Mouse (Mus musculus) forebrain, embryonic 14.5 days (tissue): ENCODE results near the gene Znhit6. TPM values are rescaled to one million over a fixed set of nuclear protein-coding genes. Genes with fewer than 3 reads are reported as not detected.

Experiments
- ATAC-seq: fragments of 200-750 bp; cut with Nextera tagmentation; 2 replicates; pipeline ENCODE4 v1.8.0; 2017; ENCODE audit warnings: mild to moderate bottlenecking, moderate library complexity
- DNase-seq: peaks from one replicate; pipeline ENCODE4 v3.0.0-alpha.2; 2015; ENCODE audit warnings: low spot score
- H3K27ac ChIP-seq: fragments of 300-500 bp; sonication (generic); 2 replicates; pipeline ENCODE4 v1.5.1; 2014; ENCODE audit warnings: low read depth, mild to moderate bottlenecking, control low read depth, low read length, moderate library complexity
- H3K27me3 ChIP-seq: fragments of 300-500 bp; sonication (generic); replicated peaks from 2 replicates; pipeline ENCODE4 v1.6.1; 2014; ENCODE audit warnings: low read length, control low read depth, mixed read lengths; ENCODE audit not compliant: control insufficient read depth, insufficient read depth
- H3K36me3 ChIP-seq: fragments of 300-500 bp; sonication (generic); 2 replicates; pipeline ENCODE4 v1.6.1; 2014; ENCODE audit warnings: low read length, control low read depth; ENCODE audit not compliant: control insufficient read depth, insufficient read depth
- H3K4me1 ChIP-seq: fragments of 300-500 bp; sonication (generic); 2 replicates; pipeline ENCODE4 v1.6.1; 2014; ENCODE audit warnings: antibody characterized with exemption, low read length, control low read depth; ENCODE audit not compliant: control insufficient read depth, insufficient read depth
- H3K4me2 ChIP-seq: fragments of 300-500 bp; sonication (generic); 2 replicates; pipeline ENCODE4 v1.6.1; 2014; ENCODE audit warnings: mild to moderate bottlenecking, control low read depth, low read length
- H3K4me3 ChIP-seq: fragments of 300-500 bp; sonication (generic); 2 replicates; pipeline ENCODE4 v1.5.1; 2014; ENCODE audit warnings: low read depth, low read length, control low read depth
- H3K9ac ChIP-seq: fragments of 300-500 bp; sonication (generic); 2 replicates; pipeline ENCODE4 v1.6.1; 2014; ENCODE audit warnings: mild to moderate bottlenecking, low read length, control low read depth, moderate library complexity
- H3K9me3 ChIP-seq: fragments of 300-500 bp; sonication (generic); replicated peaks from 2 replicates; pipeline ENCODE4 v1.6.1; 2016; ENCODE audit warnings: low read length, control low read depth, mixed read lengths; ENCODE audit not compliant: control insufficient read depth
- WGBS: fragments of 180-500 bp; shearing (Covaris S2); extraction: QIAGEN DNeasy Blood & Tissue Kit; methylation state at CpG from one replicate; pipeline ENCODE4 v1.1.7; 2014; 5-methylcytosine and 5-hydroxymethylcytosine counted together
- polyA plus RNA-seq: library from polyadenylated mRNA; unstranded; fragments of >200 nt; fragmentation: Nextera tagmentation; extraction: Ambion mirVana; gene quantifications from 2 replicates; pipeline ENCODE4 v1.2.1, GENCODE M21; 2014

The Znhit6 gene
- polyA plus RNA-seq, 1 experiment from 2014 or later: 28.0 TPM

DNA sequence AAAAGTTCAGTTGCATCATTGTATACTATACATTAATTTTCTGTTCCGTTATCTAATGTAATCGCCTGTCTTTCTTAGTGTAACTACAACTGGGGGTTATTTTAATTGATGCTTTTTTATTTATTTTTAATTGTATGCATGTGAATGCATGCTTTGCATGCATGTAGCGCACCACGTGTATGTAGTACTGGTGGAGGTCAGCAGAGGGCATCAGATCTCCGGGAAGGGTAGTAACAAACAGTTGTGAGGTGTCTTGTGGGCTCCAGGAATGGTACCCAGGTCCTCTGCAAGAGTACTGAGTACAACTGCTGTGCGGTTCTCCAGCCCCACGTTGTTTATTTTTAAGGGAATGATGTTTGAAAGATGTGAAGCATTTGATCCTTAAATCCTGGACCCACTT, 23.1 kb downstream of the Znhit6 start:
- no peaks in the 10 kb centered on the region for H3K27me3 ChIP-seq
- no peak for ATAC-seq
- no peak for DNase-seq
- peaks cover 63% of the 10 kb centered on the region for H3K36me3 ChIP-seq
- 96% methylated on average over 7 of the region's 7 CpGs for WGBS
- no peaks in the 10 kb centered on the region for H3K9me3 ChIP-seq
- no peak overlapping the region for H3K27ac ChIP-seq
- no peaks in the 10 kb centered on the region for H3K4me1 ChIP-seq
- H3K9ac ChIP-seq: no peak overlapping the region
- H3K4me3 ChIP-seq: no peak overlapping the region
- H3K4me2 ChIP-seq: no peak overlapping the region

DNA sequence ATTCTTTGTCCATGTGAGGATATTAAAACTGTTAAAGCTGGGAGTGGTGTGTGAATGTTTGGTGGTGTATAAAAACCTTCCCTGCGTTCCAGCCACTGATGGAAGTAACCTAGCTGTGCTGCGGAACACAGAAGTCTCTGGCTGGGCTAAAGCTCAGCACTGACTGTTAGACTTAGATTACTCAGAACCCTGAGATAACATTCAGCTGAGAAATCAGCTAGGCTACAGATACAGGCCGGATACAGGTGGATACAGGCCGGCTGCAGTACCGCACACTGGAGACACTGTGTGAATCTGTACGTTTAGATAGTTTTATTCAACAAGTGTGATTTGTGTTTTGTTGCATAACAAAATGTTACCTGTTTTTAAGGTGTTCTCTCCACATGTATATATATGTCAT, 24.8 kb downstream of the Znhit6 start:
- Histone ChIP-seq H3K36me3 (peaks cover 60% of the 10 kb centered on the region), H3K4me2 (no peak overlapping the region), H3K4me1 (no peaks in the 10 kb centered on the region), H3K4me3 (no peak overlapping the region), H3K9me3 (no peaks in the 10 kb centered on the region), H3K9ac (no peak overlapping the region), H3K27me3 (no peaks in the 10 kb centered on the region), H3K27ac (no peak overlapping the region)
- ATAC-seq: no peak
- WGBS: 95% methylated on average over 6 of the region's 6 CpGs
- DNase-seq: no peak

DNA sequence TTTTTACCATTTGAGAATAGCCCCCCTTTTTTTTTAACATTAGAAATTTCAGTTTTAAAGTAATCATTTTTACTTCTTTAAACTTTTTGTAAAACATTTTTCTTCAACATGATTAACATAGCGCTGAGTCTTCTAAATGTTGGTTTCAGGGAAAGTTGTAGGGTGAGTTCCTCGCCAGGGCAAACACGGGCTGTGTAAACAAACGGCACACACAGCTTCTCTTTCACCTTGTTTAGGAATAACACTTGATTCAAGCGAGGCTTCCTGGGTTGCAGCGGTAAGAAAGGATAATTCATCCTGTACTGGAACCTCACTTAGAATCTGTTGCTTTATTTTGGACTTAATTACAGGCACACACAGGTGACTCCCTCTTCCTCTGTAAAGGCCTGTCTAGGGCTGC, 25.3 kb downstream of the Znhit6 start:
- no peak for DNase-seq
- no peaks in the 10 kb centered on the region for H3K4me1 ChIP-seq
- H3K36me3 ChIP-seq: peaks cover 59% of the 10 kb centered on the region; the same call in 1 of the 2 replicates
- no peak overlapping the region for H3K9ac ChIP-seq
- WGBS: 89% methylated on average over 6 of the region's 6 CpGs
- H3K27me3 ChIP-seq: no peaks in the 10 kb centered on the region
- H3K27ac ChIP-seq: no peak overlapping the region
- ATAC-seq: no peak
- no peaks in the 10 kb centered on the region for H3K9me3 ChIP-seq
- H3K4me3 ChIP-seq: no peak overlapping the region
- H3K4me2 ChIP-seq: no peak overlapping the region

DNA sequence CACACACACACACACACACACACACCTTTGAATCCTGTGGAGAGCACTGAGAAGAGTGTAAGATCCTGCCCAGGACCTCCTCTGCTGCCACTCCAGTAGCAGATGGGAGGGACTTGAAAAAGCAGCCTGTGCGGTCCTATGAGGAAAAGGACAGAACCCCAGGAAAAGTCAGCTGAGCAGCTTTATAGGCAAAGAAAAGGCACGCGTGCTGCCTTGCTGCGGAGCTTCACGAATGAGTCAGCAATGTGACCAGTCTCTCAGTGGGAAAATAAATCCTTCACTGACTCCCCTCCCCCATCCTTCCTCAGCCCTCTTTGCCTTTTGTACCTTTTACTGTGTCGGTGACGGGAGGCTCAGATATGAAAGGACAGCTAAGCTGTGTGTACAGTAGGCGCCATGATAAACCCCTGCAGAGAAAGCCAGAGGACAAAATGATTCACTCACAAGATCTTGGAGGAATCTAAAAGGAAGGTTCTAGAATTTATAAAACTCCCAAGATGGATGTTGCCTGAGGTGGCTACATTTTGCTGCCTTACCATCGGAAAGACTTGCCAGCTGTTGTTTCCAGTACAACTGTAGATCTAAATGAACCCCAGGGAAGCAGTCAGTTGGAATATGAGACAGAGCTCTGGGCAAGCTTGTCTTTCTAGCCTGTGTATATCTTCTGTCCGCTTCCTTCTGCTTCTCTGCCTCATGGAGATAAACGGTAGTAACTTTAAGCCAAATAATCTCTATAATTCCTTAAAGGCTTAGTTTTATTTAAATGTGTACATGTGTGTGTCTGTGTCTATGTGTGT, 26.6 kb downstream of the Znhit6 start:
- ATAC-seq (peak; percentile 29; the same call in 1 of the 2 replicates), DNase-seq (peak; percentile 23)
- Histone ChIP-seq H3K4me2 (no peak overlapping the region), H3K4me1 (no peaks in the 10 kb centered on the region), H3K36me3 (peaks cover 67% of the 10 kb centered on the region), H3K27ac (no peak overlapping the region), H3K27me3 (no peaks in the 10 kb centered on the region), H3K9ac (no peak overlapping the region), H3K9me3 (no peaks in the 10 kb centered on the region), H3K4me3 (no peak overlapping the region)
- WGBS: 74% methylated on average over 11 of the region's 11 CpGs

DNA sequence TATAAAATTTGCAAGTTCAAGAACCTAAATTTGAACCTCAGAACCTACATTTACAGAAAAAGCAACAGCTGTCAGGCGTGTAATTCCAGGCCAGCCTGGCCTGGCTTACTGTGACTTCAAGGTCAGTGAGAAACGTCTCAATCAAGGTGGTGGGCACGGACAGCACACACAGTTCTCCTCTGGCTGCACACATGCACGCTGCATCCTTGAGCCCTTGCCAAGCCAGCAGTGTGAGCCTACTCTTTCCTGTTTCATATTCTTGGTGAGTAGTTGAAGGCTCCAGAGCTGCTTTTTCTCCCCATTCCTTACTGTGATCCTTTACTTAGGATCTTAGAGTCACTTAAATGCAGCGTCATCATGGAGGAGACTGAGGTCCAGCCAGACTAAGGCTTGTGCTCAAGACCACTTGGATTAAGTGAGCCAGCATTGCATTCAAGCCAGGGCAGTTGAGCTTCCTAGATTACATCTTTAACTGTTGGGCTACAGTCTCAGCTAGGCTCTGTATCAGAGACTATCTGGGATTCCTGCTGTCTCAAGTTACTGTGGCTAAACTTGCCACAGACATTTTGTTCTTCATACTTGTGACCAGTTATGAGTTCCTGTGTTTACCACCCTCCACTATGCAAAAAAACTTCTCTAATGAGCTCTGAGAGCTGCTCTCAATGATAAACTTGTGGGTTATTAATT, 29.6 kb downstream of the Znhit6 start:
- Histone ChIP-seq H3K4me3 (no peak overlapping the region), H3K4me1 (no peaks in the 10 kb centered on the region), H3K4me2 (no peak overlapping the region), H3K27me3 (no peaks in the 10 kb centered on the region), H3K36me3 (peaks cover 45% of the 10 kb centered on the region), H3K27ac (no peak overlapping the region), H3K9ac (no peak overlapping the region), H3K9me3 (no peaks in the 10 kb centered on the region)
- 93% methylated on average over 5 of the region's 5 CpGs for WGBS
- no peak for ATAC-seq
- DNase-seq: no peak

DNA sequence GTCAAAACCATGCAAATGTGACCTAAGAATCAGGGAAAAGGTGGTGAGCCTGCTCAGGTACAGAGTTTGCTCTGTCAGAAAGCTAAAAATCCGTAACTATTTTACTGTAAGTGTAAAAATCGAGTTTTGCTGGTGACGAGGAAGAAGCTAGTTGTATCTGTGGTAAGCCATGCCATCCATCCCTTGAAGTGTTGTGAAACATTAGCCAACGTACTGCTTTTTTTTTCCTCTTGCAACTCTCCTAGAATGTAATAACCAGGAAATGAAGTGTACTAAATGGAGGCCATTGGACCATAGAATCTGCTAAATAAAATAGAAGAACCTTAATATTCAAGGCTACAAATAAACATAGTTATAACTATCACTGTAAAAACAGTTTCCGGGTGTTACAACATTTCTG, 32.3 kb downstream of the Znhit6 start:
- Histone ChIP-seq H3K36me3 (peaks cover 29% of the 10 kb centered on the region), H3K9me3 (no peaks in the 10 kb centered on the region), H3K4me2 (no peak overlapping the region), H3K4me1 (no peaks in the 10 kb centered on the region), H3K27me3 (no peaks in the 10 kb centered on the region), H3K4me3 (no peak overlapping the region), H3K27ac (no peak overlapping the region), H3K9ac (no peak overlapping the region)
- DNase-seq (no peak), ATAC-seq (no peak)
- 93% methylated on average over 5 of the region's 5 CpGs for WGBS

DNA sequence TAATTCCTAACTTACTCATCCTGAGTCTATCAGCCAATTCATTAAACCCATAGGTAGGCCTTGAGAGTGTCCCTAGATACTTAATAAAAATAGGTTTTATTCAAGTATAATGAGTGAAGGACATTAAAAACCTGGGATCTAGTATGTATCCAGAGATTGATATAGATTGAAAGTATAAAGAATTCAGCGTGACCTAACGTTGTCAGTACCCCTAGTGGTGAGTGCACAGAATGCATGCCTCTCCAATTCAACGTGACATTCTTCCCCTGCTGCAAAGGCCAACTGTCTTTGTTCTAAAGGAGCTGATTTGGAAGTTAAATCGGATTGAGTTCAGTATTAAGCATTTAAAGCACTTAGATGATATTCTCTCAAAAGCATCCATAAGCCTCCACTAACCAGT, 36.7 kb downstream of the Znhit6 start:
- H3K27ac ChIP-seq: no peak overlapping the region
- H3K9me3 ChIP-seq: no peaks in the 10 kb centered on the region
- H3K4me2 ChIP-seq: no peak overlapping the region
- H3K36me3 ChIP-seq: no peaks in the 10 kb centered on the region
- H3K27me3 ChIP-seq: no peaks in the 10 kb centered on the region
- ATAC-seq: peak; percentile 56; the same call in 1 of the 2 replicates
- no peak overlapping the region for H3K9ac ChIP-seq
- peak; percentile 65 for DNase-seq
- H3K4me1 ChIP-seq: peaks cover 10% of the 10 kb centered on the region
- 20% methylated on average over 4 of the region's 4 CpGs for WGBS
- no peak overlapping the region for H3K4me3 ChIP-seq

DNA sequence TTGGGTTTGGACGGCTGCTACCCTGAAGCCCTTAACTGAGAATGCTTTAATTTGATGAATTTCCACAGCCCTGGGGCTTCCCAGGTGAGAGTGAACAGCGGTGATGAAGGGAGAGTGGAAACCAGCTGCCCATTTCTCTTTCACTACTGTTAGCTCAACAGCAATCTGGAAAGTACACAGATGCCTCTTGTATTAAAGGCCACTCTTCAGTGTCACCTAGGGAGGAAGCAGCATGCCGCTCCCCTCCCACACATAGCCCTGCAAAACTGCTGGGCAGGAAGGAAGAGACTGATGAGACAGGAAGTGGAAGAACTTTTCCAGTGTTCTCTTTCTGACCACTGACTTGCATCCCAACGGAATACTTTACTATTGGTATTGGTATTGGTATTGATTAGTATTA, 37.2 kb downstream of the Znhit6 start:
- Histone ChIP-seq H3K9ac (no peak overlapping the region), H3K27me3 (no peaks in the 10 kb centered on the region), H3K4me2 (no peak overlapping the region), H3K9me3 (no peaks in the 10 kb centered on the region), H3K4me3 (no peak overlapping the region), H3K36me3 (no peaks in the 10 kb centered on the region), H3K4me1 (peaks cover 10% of the 10 kb centered on the region), H3K27ac (no peak overlapping the region)
- DNase-seq (no peak), ATAC-seq (no peak)
- WGBS: 94% methylated on average over 4 of the region's 4 CpGs
